Mouse (Mus musculus): ENCODE results near the gene Nfkb1. TPM values are rescaled to one million over a fixed set of nuclear protein-coding genes. Genes with fewer than 3 reads are reported as not detected.
A peak's percentile ranks its signal among the peaks of the same experiment; 100 is the strongest.

Gene Nfkb1
- polyA plus RNA-seq, 1 experiment from 2014 or later, result 15.2 TPM

GRCm38 (mm10) chr3:135586471-135586880 is 104.9 kb downstream of the Nfkb1 start:
- peak; percentile 47; the same call in 1 of the 2 replicates for ATAC-seq
- Histone ChIP-seq H3K9me3 (ENCODE audit: control insufficient read depth) (no peaks in the 10 kb centered on the region), H3K4me1 (replicated peaks; ENCODE audit: control insufficient read depth, insufficient read depth, low read length) (no peaks in the 10 kb centered on the region), H3K9ac (ENCODE audit: low read depth, low read length) (no peak overlapping the region), H3K4me2 (replicated peaks; ENCODE audit: low read depth) (no peak overlapping the region), H3K27ac (ENCODE audit: low read depth, low read length) (no peak overlapping the region), H3K36me3 (ENCODE audit: control insufficient read depth, insufficient read depth) (peaks cover 63% of the 10 kb centered on the region), H3K4me3 (ENCODE audit: low read depth, low read length) (no peak overlapping the region), H3K27me3 (replicated peaks; ENCODE audit: control insufficient read depth, insufficient read depth, low read length) (no peaks in the 10 kb centered on the region)
- WGBS, result 77% methylated on average over 4 of the region's 4 CpGs
- TF ChIP-seq CTCF (IDR thresholded peaks at IDR 0.05; ENCODE audit: low read depth), result no peak

- Histone ChIP-seq H3K36me3 (ENCODE audit: control insufficient read depth, insufficient read depth) (peaks cover 59% of the 10 kb centered on the region), H3K9me3 (ENCODE audit: control insufficient read depth) (no peaks in the 10 kb centered on the region), H3K27me3 (replicated peaks; ENCODE audit: control insufficient read depth, insufficient read depth, low read length) (no peaks in the 10 kb centered on the region), H3K27ac (ENCODE audit: low read depth, low read length) (no peak overlapping the region), H3K4me1 (replicated peaks; ENCODE audit: control insufficient read depth, insufficient read depth, low read length) (no peaks in the 10 kb centered on the region), H3K4me3 (ENCODE audit: low read depth, low read length) (no peak overlapping the region), H3K4me2 (replicated peaks; ENCODE audit: low read depth) (no peak overlapping the region), H3K9ac (ENCODE audit: low read depth, low read length) (no peak overlapping the region)
- no peak for ATAC-seq
- WGBS, result 76% methylated on average over 2 of the region's 2 CpGs
- no peak for TF ChIP-seq CTCF (IDR thresholded peaks at IDR 0.05; ENCODE audit: low read depth)
Observed at GRCm38 (mm10) chr3:135586060-135586459, 105.3 kb downstream of the Nfkb1 start.

GRCm38 (mm10) chr3:135585482-135585881 is 105.9 kb downstream of the Nfkb1 start:
- Histone ChIP-seq H3K4me3 (ENCODE audit: low read depth, low read length) (no peak overlapping the region), H3K27me3 (replicated peaks; ENCODE audit: control insufficient read depth, insufficient read depth, low read length) (no peaks in the 10 kb centered on the region), H3K4me2 (replicated peaks; ENCODE audit: low read depth) (no peak overlapping the region), H3K36me3 (ENCODE audit: control insufficient read depth, insufficient read depth) (peaks cover 56% of the 10 kb centered on the region), H3K9ac (ENCODE audit: low read depth, low read length) (no peak overlapping the region), H3K27ac (ENCODE audit: low read depth, low read length) (no peak overlapping the region), H3K4me1 (replicated peaks; ENCODE audit: control insufficient read depth, insufficient read depth, low read length) (no peaks in the 10 kb centered on the region), H3K9me3 (ENCODE audit: control insufficient read depth) (no peaks in the 10 kb centered on the region)
- TF ChIP-seq CTCF (IDR thresholded peaks at IDR 0.05; ENCODE audit: low read depth), result no peak
- WGBS, result 67% methylated on average over 6 of the region's 6 CpGs
- no peak for ATAC-seq

GRCm38 (mm10) chr3:135582246-135582645 is 109.1 kb downstream of the Nfkb1 start:
- no peak overlapping the region for H3K9ac ChIP-seq (ENCODE audit: low read depth, low read length)
- H3K4me1 ChIP-seq (replicated peaks; ENCODE audit: control insufficient read depth, insufficient read depth, low read length), result no peaks in the 10 kb centered on the region
- TF ChIP-seq CTCF (IDR thresholded peaks at IDR 0.05; ENCODE audit: low read depth), result no peak
- 93% methylated on average over 7 of the region's 7 CpGs for WGBS
- no peak overlapping the region for H3K4me3 ChIP-seq (ENCODE audit: low read depth, low read length)
- H3K27me3 ChIP-seq (replicated peaks; ENCODE audit: control insufficient read depth, insufficient read depth, low read length), result no peaks in the 10 kb centered on the region
- no peak overlapping the region for H3K27ac ChIP-seq (ENCODE audit: low read depth, low read length)
- H3K9me3 ChIP-seq (ENCODE audit: control insufficient read depth), result no peaks in the 10 kb centered on the region
- ATAC-seq, result no peak
- H3K4me2 ChIP-seq (replicated peaks; ENCODE audit: low read depth), result no peak overlapping the region
- H3K36me3 ChIP-seq (ENCODE audit: control insufficient read depth, insufficient read depth), result peaks cover 27% of the 10 kb centered on the region

GRCm38 (mm10) chr3:135581606-135582117 is 109.7 kb downstream of the Nfkb1 start:
- H3K9ac ChIP-seq (ENCODE audit: low read depth, low read length), result no peak overlapping the region
- WGBS, result 38% methylated on average over 10 of the region's 10 CpGs
- no peak overlapping the region for H3K4me3 ChIP-seq (ENCODE audit: low read depth, low read length)
- H3K27me3 ChIP-seq (replicated peaks; ENCODE audit: control insufficient read depth, insufficient read depth, low read length), result no peaks in the 10 kb centered on the region
- H3K4me1 ChIP-seq (replicated peaks; ENCODE audit: control insufficient read depth, insufficient read depth, low read length), result no peaks in the 10 kb centered on the region
- no peaks in the 10 kb centered on the region for H3K9me3 ChIP-seq (ENCODE audit: control insufficient read depth)
- peak; percentile 82 for TF ChIP-seq CTCF (IDR thresholded peaks at IDR 0.05; ENCODE audit: low read depth)
- no peak for ATAC-seq
- H3K27ac ChIP-seq (ENCODE audit: low read depth, low read length), result no peak overlapping the region
- no peak overlapping the region for H3K4me2 ChIP-seq (replicated peaks; ENCODE audit: low read depth)
- H3K36me3 ChIP-seq (ENCODE audit: control insufficient read depth, insufficient read depth), result peaks cover 21% of the 10 kb centered on the region

- H3K4me2 ChIP-seq (replicated peaks; ENCODE audit: low read depth), result no peak overlapping the region
- no peaks in the 10 kb centered on the region for H3K4me1 ChIP-seq (replicated peaks; ENCODE audit: control insufficient read depth, insufficient read depth, low read length)
- H3K36me3 ChIP-seq (ENCODE audit: control insufficient read depth, insufficient read depth), result peaks cover 14% of the 10 kb centered on the region; the same call in 1 of the 2 replicates
- no peak overlapping the region for H3K4me3 ChIP-seq (ENCODE audit: low read depth, low read length)
- no peaks in the 10 kb centered on the region for H3K9me3 ChIP-seq (ENCODE audit: control insufficient read depth)
- 0 out of 2 replicates have a peak, but pooled peaks have one; percentile 46 for ATAC-seq
- 70% methylated on average over 21 of the region's 21 CpGs for WGBS
- TF ChIP-seq CTCF (IDR thresholded peaks at IDR 0.05; ENCODE audit: low read depth), result no peak
- no peaks in the 10 kb centered on the region for H3K27me3 ChIP-seq (replicated peaks; ENCODE audit: control insufficient read depth, insufficient read depth, low read length)
- no peak overlapping the region for H3K9ac ChIP-seq (ENCODE audit: low read depth, low read length)
- H3K27ac ChIP-seq (ENCODE audit: low read depth, low read length), result no peak overlapping the region
Observed at GRCm38 (mm10) chr3:135580439-135581275, 110.7 kb downstream of the Nfkb1 start.
